Mouse (Mus musculus): ENCODE results near the gene Arhgef3. TPM values are rescaled to one million over a fixed set of nuclear protein-coding genes. Genes with fewer than 3 reads are reported as not detected.

Gene Arhgef3
- polyA plus RNA-seq, 1 experiment = 2.6 TPM

- no peak overlapping the region for H3K27ac ChIP-seq (ENCODE audit: insufficient read depth, low read length)
- no peak overlapping the region for H3K4me3 ChIP-seq (ENCODE audit: low read depth, low read length)
- no peaks in the 10 kb centered on the region for H3K4me1 ChIP-seq (ENCODE audit: control insufficient read depth, insufficient read depth, low read length)
- H3K9ac ChIP-seq (ENCODE audit: low read depth, poor library complexity, severe bottlenecking) = no peak overlapping the region
- H3K27me3 ChIP-seq (ENCODE audit: control insufficient read depth, insufficient read depth, low read length, poor library complexity, severe bottlenecking) = no peaks in the 10 kb centered on the region
- no peaks in the 10 kb centered on the region for H3K36me3 ChIP-seq (ENCODE audit: control insufficient read depth, insufficient read depth, low read length, poor library complexity, severe bottlenecking)
- TF ChIP-seq POLR2A (IDR thresholded peaks at IDR 0.05; ENCODE audit: insufficient read depth, low read length) (no peak), EP300 (IDR thresholded peaks at IDR 0.05; ENCODE audit: insufficient read depth, low read depth, low read length) (no peak), CTCF (IDR thresholded peaks at IDR 0.05; ENCODE audit: low read depth, low read length) (no peak)
- no peaks in the 10 kb centered on the region for H3K9me3 ChIP-seq (replicated peaks; ENCODE audit: control insufficient read depth, insufficient read depth, low read length, poor library complexity, severe bottlenecking)
Measured at GRCm38 (mm10) chr14:27149401-27149800, 34.7 kb downstream of the Arhgef3 start.

GRCm38 (mm10) chr14:27150011-27150640 is 35.4 kb downstream of the Arhgef3 start:
- Histone ChIP-seq H3K27ac (ENCODE audit: insufficient read depth, low read length) (no peak overlapping the region), H3K4me3 (ENCODE audit: low read depth, low read length) (no peak overlapping the region), H3K4me1 (ENCODE audit: control insufficient read depth, insufficient read depth, low read length) (no peaks in the 10 kb centered on the region), H3K9ac (ENCODE audit: low read depth, poor library complexity, severe bottlenecking) (no peak overlapping the region), H3K36me3 (ENCODE audit: control insufficient read depth, insufficient read depth, low read length, poor library complexity, severe bottlenecking) (no peaks in the 10 kb centered on the region), H3K9me3 (replicated peaks; ENCODE audit: control insufficient read depth, insufficient read depth, low read length, poor library complexity, severe bottlenecking) (no peaks in the 10 kb centered on the region), H3K27me3 (ENCODE audit: control insufficient read depth, insufficient read depth, low read length, poor library complexity, severe bottlenecking) (no peaks in the 10 kb centered on the region)
- no peak for TF ChIP-seq POLR2A (IDR thresholded peaks at IDR 0.05; ENCODE audit: insufficient read depth, low read length)
- no peak for TF ChIP-seq EP300 (IDR thresholded peaks at IDR 0.05; ENCODE audit: insufficient read depth, low read depth, low read length)
- TF ChIP-seq CTCF (IDR thresholded peaks at IDR 0.05; ENCODE audit: low read depth, low read length) = no peak

- no peak overlapping the region for H3K27ac ChIP-seq (ENCODE audit: insufficient read depth, low read length)
- no peaks in the 10 kb centered on the region for H3K36me3 ChIP-seq (ENCODE audit: control insufficient read depth, insufficient read depth, low read length, poor library complexity, severe bottlenecking)
- no peaks in the 10 kb centered on the region for H3K9me3 ChIP-seq (replicated peaks; ENCODE audit: control insufficient read depth, insufficient read depth, low read length, poor library complexity, severe bottlenecking)
- H3K9ac ChIP-seq (ENCODE audit: low read depth, poor library complexity, severe bottlenecking) = no peak overlapping the region
- no peaks in the 10 kb centered on the region for H3K27me3 ChIP-seq (ENCODE audit: control insufficient read depth, insufficient read depth, low read length, poor library complexity, severe bottlenecking)
- no peaks in the 10 kb centered on the region for H3K4me1 ChIP-seq (ENCODE audit: control insufficient read depth, insufficient read depth, low read length)
- TF ChIP-seq POLR2A (IDR thresholded peaks at IDR 0.05; ENCODE audit: insufficient read depth, low read length) = no peak
- TF ChIP-seq CTCF (IDR thresholded peaks at IDR 0.05; ENCODE audit: low read depth, low read length) = no peak
- TF ChIP-seq EP300 (IDR thresholded peaks at IDR 0.05; ENCODE audit: insufficient read depth, low read depth, low read length) = no peak
- H3K4me3 ChIP-seq (ENCODE audit: low read depth, low read length) = no peak overlapping the region
Measured at GRCm38 (mm10) chr14:27151432-27151831, 36.7 kb downstream of the Arhgef3 start.

GRCm38 (mm10) chr14:27155088-27155487 is 40.4 kb downstream of the Arhgef3 start:
- Histone ChIP-seq H3K4me3 (ENCODE audit: low read depth, low read length) (no peak overlapping the region), H3K27me3 (ENCODE audit: control insufficient read depth, insufficient read depth, low read length, poor library complexity, severe bottlenecking) (no peaks in the 10 kb centered on the region), H3K27ac (ENCODE audit: insufficient read depth, low read length) (no peak overlapping the region), H3K36me3 (ENCODE audit: control insufficient read depth, insufficient read depth, low read length, poor library complexity, severe bottlenecking) (no peaks in the 10 kb centered on the region), H3K4me1 (ENCODE audit: control insufficient read depth, insufficient read depth, low read length) (no peaks in the 10 kb centered on the region), H3K9ac (ENCODE audit: low read depth, poor library complexity, severe bottlenecking) (no peak overlapping the region), H3K9me3 (replicated peaks; ENCODE audit: control insufficient read depth, insufficient read depth, low read length, poor library complexity, severe bottlenecking) (no peaks in the 10 kb centered on the region)
- no peak for TF ChIP-seq CTCF (IDR thresholded peaks at IDR 0.05; ENCODE audit: low read depth, low read length)
- TF ChIP-seq POLR2A (IDR thresholded peaks at IDR 0.05; ENCODE audit: insufficient read depth, low read length) = no peak
- TF ChIP-seq EP300 (IDR thresholded peaks at IDR 0.05; ENCODE audit: insufficient read depth, low read depth, low read length) = no peak

DNA sequence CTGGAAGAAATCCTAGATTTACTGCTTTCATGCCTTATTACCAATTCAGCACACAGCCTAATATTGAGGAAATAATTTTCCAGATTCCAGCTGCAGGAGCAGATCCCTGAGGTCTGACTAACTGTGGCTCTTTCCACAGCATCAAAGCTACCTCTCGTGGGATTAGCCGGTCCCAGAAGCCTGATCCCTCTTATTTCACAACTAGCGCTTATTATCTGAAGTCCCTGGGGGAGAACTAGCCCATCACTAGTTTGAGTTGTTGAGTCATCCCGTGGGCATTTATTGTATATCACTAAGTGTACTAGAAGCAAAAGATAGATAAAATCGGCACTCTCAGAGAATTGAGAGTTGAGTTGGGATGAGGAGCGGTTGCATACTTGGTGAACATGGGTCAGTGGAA is 41.3 kb downstream of the Arhgef3 start:
- Histone ChIP-seq H3K4me1 (ENCODE audit: control insufficient read depth, insufficient read depth, low read length) (no peaks in the 10 kb centered on the region), H3K9me3 (replicated peaks; ENCODE audit: control insufficient read depth, insufficient read depth, low read length, poor library complexity, severe bottlenecking) (no peaks in the 10 kb centered on the region), H3K4me3 (ENCODE audit: low read depth, low read length) (no peak overlapping the region), H3K27ac (ENCODE audit: insufficient read depth, low read length) (no peak overlapping the region), H3K36me3 (ENCODE audit: control insufficient read depth, insufficient read depth, low read length, poor library complexity, severe bottlenecking) (no peaks in the 10 kb centered on the region), H3K9ac (ENCODE audit: low read depth, poor library complexity, severe bottlenecking) (no peak overlapping the region), H3K27me3 (ENCODE audit: control insufficient read depth, insufficient read depth, low read length, poor library complexity, severe bottlenecking) (no peaks in the 10 kb centered on the region)
- TF ChIP-seq EP300 (IDR thresholded peaks at IDR 0.05; ENCODE audit: insufficient read depth, low read depth, low read length) (no peak), POLR2A (IDR thresholded peaks at IDR 0.05; ENCODE audit: insufficient read depth, low read length) (no peak), CTCF (IDR thresholded peaks at IDR 0.05; ENCODE audit: low read depth, low read length) (no peak)

DNA sequence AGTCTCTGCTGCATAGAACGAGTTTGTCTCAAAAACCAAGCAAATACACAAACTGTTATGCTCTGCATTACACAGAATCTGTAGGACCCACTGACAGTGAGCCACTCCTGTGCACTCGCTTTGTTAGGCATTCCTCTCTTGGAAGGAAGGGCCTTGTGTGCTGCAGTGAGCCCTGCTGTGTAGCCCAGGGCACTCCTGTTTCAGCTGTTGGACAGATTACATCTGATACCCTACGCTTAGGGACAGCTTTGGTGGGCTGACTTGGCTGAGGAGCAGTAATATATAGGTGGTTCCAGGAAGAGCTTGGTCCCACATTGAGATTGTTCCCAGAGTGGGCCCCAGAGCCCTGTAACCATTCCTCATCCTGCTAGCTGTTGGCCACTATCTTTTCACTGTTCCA is 43.4 kb downstream of the Arhgef3 start:
- Histone ChIP-seq H3K36me3 (ENCODE audit: control insufficient read depth, insufficient read depth, low read length, poor library complexity, severe bottlenecking) (no peaks in the 10 kb centered on the region), H3K4me1 (ENCODE audit: control insufficient read depth, insufficient read depth, low read length) (no peaks in the 10 kb centered on the region), H3K27me3 (ENCODE audit: control insufficient read depth, insufficient read depth, low read length, poor library complexity, severe bottlenecking) (no peaks in the 10 kb centered on the region), H3K27ac (ENCODE audit: insufficient read depth, low read length) (no peak overlapping the region), H3K9ac (ENCODE audit: low read depth, poor library complexity, severe bottlenecking) (no peak overlapping the region), H3K4me3 (ENCODE audit: low read depth, low read length) (no peak overlapping the region), H3K9me3 (replicated peaks; ENCODE audit: control insufficient read depth, insufficient read depth, low read length, poor library complexity, severe bottlenecking) (no peaks in the 10 kb centered on the region)
- TF ChIP-seq CTCF (IDR thresholded peaks at IDR 0.05; ENCODE audit: low read depth, low read length) (no peak), EP300 (IDR thresholded peaks at IDR 0.05; ENCODE audit: insufficient read depth, low read depth, low read length) (no peak), POLR2A (IDR thresholded peaks at IDR 0.05; ENCODE audit: insufficient read depth, low read length) (no peak)
